Comparison of ENCODE assay signal across 17 mouse cellular contexts in genomic region chr6:48420647-48421046, GRCm38 (mm10). TPM values are rescaled to one million over a fixed set of nuclear protein-coding genes. Genes with fewer than 3 reads are reported as not detected.
DNase-seq lines count a peak whose midpoint lies in the region; ATAC-seq and TF ChIP-seq lines count a peak whose summit lies in the region.
"Had no signal": no experiment of that assay in that cellular context is flagged by ENCODE, and none has a peak within 500 bp of the region (broad histone marks: within the 10 kb centered on the region; RNA-seq: fewer than 3 reads in every experiment).

No protein-coding gene starts in this region.

- TF ChIP-seq POLR2A in lung, adult 2 months (IDR thresholded peaks at IDR 0.05; ENCODE audit: borderline replicate concordance, extremely low read depth, low read depth, low read length): no peak

- no peak for TF ChIP-seq CTCF in lung, adult 2 months (IDR thresholded peaks at IDR 0.05; ENCODE audit: insufficient read depth, low read length)

- H3K27me3 ChIP-seq in lung, embryonic 16.5 days (ENCODE audit: control insufficient read depth, insufficient read depth, low read depth, low read length): no peaks in the 10 kb centered on the region
- H3K27me3 ChIP-seq in limb, embryonic 11.5 days (ENCODE audit: control insufficient read depth, insufficient read depth, low read length): no peaks in the 10 kb centered on the region
- H3K27me3 ChIP-seq: embryonic facial prominence, embryonic 15.5 days had no signal

- no peaks in the 10 kb centered on the region for H3K9me3 ChIP-seq in lung, embryonic 16.5 days (ENCODE audit: control insufficient read depth, low read length)
- H3K9me3 ChIP-seq in limb, embryonic 11.5 days (ENCODE audit: control insufficient read depth, low read length): no peaks in the 10 kb centered on the region
- H3K9me3 ChIP-seq: embryonic facial prominence, embryonic 15.5 days had no signal

- H3K4me3 ChIP-seq in lung, embryonic 16.5 days (ENCODE audit: low read length): no peak overlapping the region
- H3K4me3 ChIP-seq in lung, adult 2 months (replicated peaks; ENCODE audit: extremely low read depth, low read depth, low read length): no peak overlapping the region
- no peak overlapping the region for H3K4me3 ChIP-seq in limb, embryonic 11.5 days (ENCODE audit: low read depth, low read length)
- H3K4me3 ChIP-seq: embryonic facial prominence, embryonic 15.5 days had no signal

- DNase-seq in frontal cortex, postnatal 14 days (ENCODE audit: low spot score in 2 of 2): no peak
- DNase-seq in lung, adult 2 months: no peak
- DNase-seq in limb, embryonic 11.5 days (ENCODE audit: low spot score): no peak
- no peak for DNase-seq in embryo, embryonic 9.5 days (ENCODE audit: extremely low spot score)
- DNase-seq: adrenal gland, postnatal 36 days; heart, adult 11 months; heart, postnatal 10 days; kidney, postnatal 36 days; left cerebral cortex, postnatal 4 days; right cerebral cortex, postnatal 14 days; thymus, postnatal 4 days had no signal

- WGBS in lung, embryonic 16.5 days: 12% methylated on average over 2 of the region's 2 CpGs
- WGBS in lung, adult 2 months: 18% methylated on average over 2 of the region's 2 CpGs
- WGBS in limb, embryonic 11.5 days: 18% methylated on average over 2 of the region's 2 CpGs

- no peak overlapping the region for H3K4me2 ChIP-seq in lung, embryonic 16.5 days (ENCODE audit: low read depth, low read length)
- no peak overlapping the region for H3K4me2 ChIP-seq in limb, embryonic 11.5 days (ENCODE audit: low read depth, severe bottlenecking)
- H3K4me2 ChIP-seq: embryonic facial prominence, embryonic 15.5 days had no signal

- no peak overlapping the region; the same call in 1 of the 2 replicates for H3K27ac ChIP-seq in lung, embryonic 16.5 days (ENCODE audit: low read length)
- 0 out of 2 replicates have a peak overlapping the region, but pooled peaks have one; percentile 4 for H3K27ac ChIP-seq in limb, embryonic 11.5 days (replicated peaks; ENCODE audit: low read depth, low read length)
- H3K27ac ChIP-seq: embryonic facial prominence, embryonic 15.5 days had no signal

- H3K4me1 ChIP-seq in lung, embryonic 16.5 days (replicated peaks; ENCODE audit: control insufficient read depth, insufficient read depth, low read length): 0 out of 2 replicates have a peak, but pooled peaks cover 3% of the 10 kb centered on the region
- no peaks in the 10 kb centered on the region for H3K4me1 ChIP-seq in lung, adult 2 months (ENCODE audit: control insufficient read depth, insufficient read depth, low read length)
- peaks cover 12% of the 10 kb centered on the region for H3K4me1 ChIP-seq in limb, embryonic 11.5 days (ENCODE audit: control insufficient read depth, insufficient read depth, low read length)

- no peak overlapping the region for H3K9ac ChIP-seq in lung, embryonic 16.5 days (ENCODE audit: low read length)
- H3K9ac ChIP-seq in limb, embryonic 11.5 days (ENCODE audit: low read length): 0 out of 2 replicates have a peak overlapping the region, but pooled peaks have one; percentile 1
- H3K9ac ChIP-seq: embryonic facial prominence, embryonic 15.5 days had no signal

- peaks cover 12% of the 10 kb centered on the region for H3K36me3 ChIP-seq in lung, embryonic 16.5 days (ENCODE audit: control insufficient read depth, insufficient read depth, low read length)
- H3K36me3 ChIP-seq in limb, embryonic 11.5 days (ENCODE audit: control insufficient read depth, insufficient read depth, low read length): peaks cover 13% of the 10 kb centered on the region

- 0 out of 2 replicates have a peak, but pooled peaks have one; percentile 32 for ATAC-seq in frontal cortex, adult (ENCODE audit: low TSS enrichment)
- ATAC-seq in lung, embryonic 16.5 days (ENCODE audit: low read depth): 0 out of 2 replicates have a peak, but pooled peaks have one; percentile 47
- ATAC-seq in common myeloid progenitor, adult 5-6 weeks (replicated peaks; ENCODE audit: low read depth, poor library complexity, severe bottlenecking): peak; percentile 72
- ATAC-seq in limb, embryonic 11.5 days (ENCODE audit: insufficient number of reproducible peaks, low FRiP score, low TSS enrichment, low read depth): no peak
- ATAC-seq: intestine, postnatal 0 days had no signal

RNA-seq across cellular contexts. Expression of gene Zfp467, which starts 25.0 kb away (rescaled TPM):
- 21.0 and 22.6 TPM in 2 replicates for polyA plus RNA-seq in lung, embryonic 16.5 days (2015; fragmentation: Nextera tagmentation; extraction: Ambion mirVana)
- polyA plus RNA-seq in lung, adult 2 months (2012; rRNA removed): 42.1 and 51.4 TPM in 2 replicates
- total RNA-seq in common myeloid progenitor, adult 5-6 weeks (2017): 1.8 and 2.8 TPM in 2 replicates
- 15.6 and 20.9 TPM in 2 replicates for polyA plus RNA-seq in limb, embryonic 11.5 days (2014; fragmentation: Nextera tagmentation; extraction: Ambion mirVana)

RNA-seq across cellular contexts. Expression of gene Krba1, which starts 25.3 kb away (rescaled TPM):
- 20.4 and 20.7 TPM in 2 replicates for polyA plus RNA-seq in lung, embryonic 16.5 days (2015; fragmentation: Nextera tagmentation; extraction: Ambion mirVana)
- polyA plus RNA-seq in lung, adult 2 months (2012; rRNA removed): 15.5 and 20.8 TPM in 2 replicates
- total RNA-seq in common myeloid progenitor, adult 5-6 weeks (2017): 4.8 and 6.6 TPM in 2 replicates
- polyA plus RNA-seq in limb, embryonic 11.5 days (2014; fragmentation: Nextera tagmentation; extraction: Ambion mirVana): 25.2 and 25.5 TPM in 2 replicates

RNA-seq across cellular contexts. Expression of gene Sspo, which starts 27.4 kb away (rescaled TPM):
- polyA plus RNA-seq in lung, embryonic 16.5 days (2015; fragmentation: Nextera tagmentation; extraction: Ambion mirVana): 0.14 and 0.36 TPM in 2 replicates
- polyA plus RNA-seq in lung, adult 2 months (2012; rRNA removed): 3.2 and 3.4 TPM in 2 replicates
- not detected in 2 replicates for total RNA-seq in common myeloid progenitor, adult 5-6 weeks (2017)
- 0.23 and 0.34 TPM in 2 replicates for polyA plus RNA-seq in limb, embryonic 11.5 days (2014; fragmentation: Nextera tagmentation; extraction: Ambion mirVana)
- total RNA-seq: MEL had no signal
